Mouse (Mus musculus) heart, embryonic 16.5 days (tissue): ENCODE measurements around the gene Ncoa5. TPM values are rescaled to one million over a fixed set of nuclear protein-coding genes. Genes with fewer than 3 reads are reported as not detected.

Source experiments
- polyA plus RNA-seq: library from polyadenylated mRNA; unstranded; fragments of >200 nt; fragmentation: Nextera tagmentation; extraction: Ambion mirVana; gene quantifications from 2 replicates; pipeline ENCODE4 v1.2.1, GENCODE M21; 2015

Ncoa5 gene
- polyA plus RNA-seq, 1 experiment from 2014 or later = 42.5 TPM

Other genes with a start within 250 kb of the Ncoa5 start
- 40.6 and 45.6 TPM in 2 replicates for gene Snx21, start 249.0 kb downstream of the Ncoa5 start, polyA plus RNA-seq
- 15.7 and 16.7 TPM in 2 replicates for gene Acot8, start 230.0 kb downstream of the Ncoa5 start, polyA plus RNA-seq
- 5.9 and 6.4 TPM in 2 replicates for gene Zswim3, start 229.8 kb downstream of the Ncoa5 start, polyA plus RNA-seq
- 10.6 and 12.1 TPM in 2 replicates for gene Zswim1, start 212.2 kb downstream of the Ncoa5 start, polyA plus RNA-seq
- 0.42 TPM in 1 of 2 replicates, not detected in the other for gene Spata25, start 206.3 kb downstream of the Ncoa5 start, polyA plus RNA-seq
- gene Ctsa, start 202.0 kb downstream of the Ncoa5 start, polyA plus RNA-seq = 173 and 184 TPM in 2 replicates
- 50.6 and 52.8 TPM in 2 replicates for gene Neurl2, start 201.4 kb downstream of the Ncoa5 start, polyA plus RNA-seq
- gene Pltp, start 177.2 kb downstream of the Ncoa5 start, polyA plus RNA-seq = 52.0 and 67.2 TPM in 2 replicates
- gene Pcif1, start 155.6 kb downstream of the Ncoa5 start, polyA plus RNA-seq = 53.4 and 54.5 TPM in 2 replicates
- 9.2 and 9.5 TPM in 2 replicates for gene Zfp335, start 123.1 kb downstream of the Ncoa5 start, polyA plus RNA-seq
- gene Mmp9, start 94.1 kb downstream of the Ncoa5 start, polyA plus RNA-seq = 3.8 and 9.7 TPM in 2 replicates
- gene Slc12a5, start 74.1 kb downstream of the Ncoa5 start, polyA plus RNA-seq = 0.21 and 0.68 TPM in 2 replicates
- gene Cd40, start 20.8 kb upstream of the Ncoa5 start, polyA plus RNA-seq = 7.8 and 9.2 TPM in 2 replicates
- gene 1700025C18Rik, start 55.9 kb upstream of the Ncoa5 start, polyA plus RNA-seq = not detected in 2 replicates
- 0.11 and 0.19 TPM in 2 replicates for gene Cdh22, start 200.0 kb upstream of the Ncoa5 start, polyA plus RNA-seq